Mouse (Mus musculus): ENCODE data around the gene Syna.

GRCm38 (mm10) chr5:134508965-134509364 is 51.0 kb downstream of the Syna start:
- no peak for TF ChIP-seq TAL1 (IDR thresholded peaks at IDR 0.05; ENCODE audit: low read length)
- TF ChIP-seq GATA1 (IDR thresholded peaks at IDR 0.05; ENCODE audit: low read length), result no peak

Measured in erythroblast, embryonic 14.5 days (primary cell).